Mouse (Mus musculus) liver, postnatal 0 days (tissue): Measurements from ENCODE around the gene Myo1d.

Source experiments
- CTCF ChIP-seq: sonication (generic); IDR thresholded peaks from 2 replicates; pipeline ENCODE4 v1.5.1; 2016; ENCODE audit warnings: antibody characterized with exemption, low read depth
- EP300 ChIP-seq: IDR thresholded peaks from 2 replicates; pipeline ENCODE4 v1.6.1; 2016; ENCODE audit warnings: antibody characterized with exemption, low read depth, mild to moderate bottlenecking

DNA sequence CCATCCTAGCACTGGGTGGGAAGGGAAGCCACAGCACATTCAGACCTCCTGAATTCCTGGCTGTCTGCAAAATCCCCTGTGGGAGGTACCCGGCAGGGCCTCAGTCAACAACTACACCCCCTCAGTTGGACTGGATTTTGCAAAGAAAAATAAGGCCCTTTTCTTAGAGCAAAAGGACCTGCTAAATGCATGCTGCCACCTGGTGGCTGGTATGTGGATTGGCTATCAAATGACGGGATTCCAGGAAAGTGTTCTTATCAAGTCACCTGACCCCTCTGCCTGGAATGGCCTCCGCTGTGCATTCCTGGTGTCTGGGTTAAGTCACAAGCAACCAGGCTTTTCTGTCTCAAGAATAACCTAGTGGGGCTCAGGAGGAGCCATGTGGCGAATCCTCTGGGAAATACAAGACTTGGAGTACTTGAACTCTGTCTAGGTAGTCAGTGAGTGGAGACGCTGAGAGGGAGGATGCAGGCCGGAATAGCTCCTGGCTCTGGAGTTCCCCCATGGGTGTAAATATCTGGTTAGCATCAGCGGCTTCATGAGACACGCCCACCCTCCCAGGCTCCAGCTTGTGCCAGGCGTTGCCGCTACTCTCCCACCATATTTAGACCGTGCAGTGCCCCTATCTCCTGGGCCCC, 38.4 kb upstream of the Myo1d start:
- TF ChIP-seq EP300 (peak; percentile 17; the same call in 1 of the 2 replicates), CTCF (peak; percentile 94)
